Mouse (Mus musculus) duodenum, adult 2 months (tissue): ENCODE results near the gene Cdc5l. TPM values are rescaled to one million over a fixed set of nuclear protein-coding genes. Genes with fewer than 3 reads are reported as not detected.

ENCODE experiments used
- polyA plus RNA-seq: library from polyadenylated mRNA; depleted of rRNA; stranded (reverse); fragments of >200 nt; gene quantifications from 2 replicates; pipeline ENCODE4 v1.2.3, GENCODE M21; 2012; ENCODE audit warnings: low replicate concordance; rRNA removed

Gene Cdc5l
- polyA plus RNA-seq: 2.7 and 2.9 TPM in 2 replicates

GRCm38 (mm10) chr17:45433419-45434261 lies at the start of gene Cdc5l:
Gene Cdc5l, minus strand, starts transcription at chr17:45433737.

DNA sequence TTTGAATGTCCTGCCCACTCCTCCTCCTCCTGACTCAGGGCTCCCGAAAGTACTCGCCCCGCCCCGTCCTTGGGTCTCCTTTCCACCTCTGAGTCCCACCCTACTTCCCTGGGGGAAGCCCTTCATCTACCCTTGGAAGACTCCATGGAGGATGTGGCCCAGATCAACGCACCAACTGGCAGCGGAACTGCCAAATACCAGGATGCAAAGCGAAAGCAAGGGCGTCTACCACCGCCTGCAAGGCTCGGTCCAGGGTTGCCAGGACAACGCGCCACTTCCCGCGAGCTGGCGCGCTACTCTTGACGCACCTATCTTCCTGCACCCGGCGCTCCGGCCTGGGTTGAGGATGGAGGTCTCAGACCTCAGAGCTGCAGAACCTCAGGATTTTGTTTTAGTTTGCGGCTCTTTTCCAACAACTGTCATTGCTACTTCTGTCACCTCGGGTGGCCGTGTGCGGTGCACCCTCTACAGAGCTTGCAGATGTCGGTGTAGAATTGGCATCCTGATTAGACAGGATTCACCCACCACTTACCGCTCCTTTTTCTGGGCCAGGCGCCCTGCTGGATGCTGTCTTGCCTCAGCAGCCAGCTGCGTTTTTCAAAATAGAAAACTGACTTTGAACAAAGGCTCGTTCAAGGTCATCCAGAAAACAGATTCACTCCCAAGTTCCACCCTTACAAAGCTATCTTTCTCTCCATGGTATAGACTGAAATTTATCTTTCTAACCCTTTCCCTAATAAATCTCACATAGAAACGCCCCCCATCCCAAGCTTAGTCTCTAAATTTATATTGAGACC lies 41.3 kb upstream of the Cdc5l start, which contains the start of gene Spats1:
Gene Spats1 (minus strand): TSS at position 747 of the 797 bp plus-strand sequence.

Other genes starting within 250 kb of the Cdc5l start
- not detected in 2 replicates for gene Spats1, start 41.7 kb upstream of the Cdc5l start, polyA plus RNA-seq
- 12.2 and 18.4 TPM in 2 replicates for gene Aars2, start 73.1 kb upstream of the Cdc5l start, polyA plus RNA-seq
- 0.05 TPM in 1 of 2 replicates, not detected in the other for gene Tcte1, start 89.7 kb upstream of the Cdc5l start, polyA plus RNA-seq
- 0.51 and 0.83 TPM in 2 replicates for gene Tmem151b, start 115.9 kb upstream of the Cdc5l start, polyA plus RNA-seq
- gene Nfkbie, start 122.0 kb upstream of the Cdc5l start, polyA plus RNA-seq: 3.2 and 5.3 TPM in 2 replicates
- 88.6 and 143 TPM in 2 replicates for gene Slc35b2, start 130.1 kb upstream of the Cdc5l start, polyA plus RNA-seq
- gene Hsp90ab1, start 139.5 kb upstream of the Cdc5l start, polyA plus RNA-seq: 91.5 and 112 TPM in 2 replicates
- 32.1 and 59.2 TPM in 2 replicates for gene Slc29a1, start 165.9 kb upstream of the Cdc5l start, polyA plus RNA-seq
- 2.5 and 5.0 TPM in 2 replicates for gene Mymx, start 168.4 kb upstream of the Cdc5l start, polyA plus RNA-seq
- gene Capn11, start 225.6 kb upstream of the Cdc5l start, polyA plus RNA-seq: not detected in 2 replicates